Mouse (Mus musculus) lung, embryonic 16.5 days (tissue): Measurements from ENCODE around the gene 2010111I01Rik. TPM values are rescaled to one million over a fixed set of nuclear protein-coding genes. Genes with fewer than 3 reads are reported as not detected.
"Not testable (repeated sequence)": the region's sequence is repeated elsewhere in the genome, so short reads cannot be mapped to it uniquely, and the experiment has no call there.

Source experiments
- ATAC-seq: fragments of 200-750 bp; cut with Nextera tagmentation; 2 replicates; pipeline ENCODE4 v1.8.0; 2017; ENCODE audit warnings: low read depth, mild to moderate bottlenecking, moderate library complexity
- H3K27ac ChIP-seq: fragments of 300-500 bp; sonication (generic); 2 replicates; pipeline ENCODE4 v1.5.1; 2014; ENCODE audit warnings: mild to moderate bottlenecking, control low read depth, low read length
- H3K27me3 ChIP-seq: fragments of 300-500 bp; sonication (generic); 2 replicates; pipeline ENCODE4 v1.6.1; 2014; ENCODE audit warnings: low read depth, low read length, mixed read lengths; ENCODE audit not compliant: control insufficient read depth, insufficient read depth
- H3K36me3 ChIP-seq: fragments of 300-500 bp; sonication (generic); 2 replicates; pipeline ENCODE4 v1.6.1; 2014; ENCODE audit warnings: low read length; ENCODE audit not compliant: control insufficient read depth, insufficient read depth
- H3K4me1 ChIP-seq: fragments of 300-500 bp; sonication (generic); replicated peaks from 2 replicates; pipeline ENCODE4 v1.6.1; 2014; ENCODE audit warnings: low read length, mixed read lengths; ENCODE audit not compliant: control insufficient read depth, insufficient read depth
- H3K4me2 ChIP-seq: fragments of 300-500 bp; sonication (generic); 2 replicates; pipeline ENCODE4 v1.6.1; 2014; ENCODE audit warnings: low read depth, low read length, control low read depth
- H3K4me3 ChIP-seq: fragments of 300-500 bp; sonication (generic); 2 replicates; pipeline ENCODE4 v1.5.1; 2014; ENCODE audit warnings: mild to moderate bottlenecking, low read length, control low read depth
- H3K9ac ChIP-seq: fragments of 300-500 bp; sonication (generic); 2 replicates; pipeline ENCODE4 v1.6.1; 2014; ENCODE audit warnings: low read length, control low read depth
- H3K9me3 ChIP-seq: fragments of 300-500 bp; sonication (generic); 2 replicates; pipeline ENCODE4 v1.6.1; 2016; ENCODE audit warnings: low read length; ENCODE audit not compliant: control insufficient read depth
- WGBS: fragments of 180-500 bp; shearing (Covaris S2); extraction: QIAGEN DNeasy Blood & Tissue Kit; methylation state at CpG from one replicate; pipeline ENCODE4 v1.1.7; 2014; 5-methylcytosine and 5-hydroxymethylcytosine counted together
- polyA plus RNA-seq: library from polyadenylated mRNA; unstranded; fragments of >200 nt; fragmentation: Nextera tagmentation; extraction: Ambion mirVana; gene quantifications from 2 replicates; pipeline ENCODE4 v1.2.1, GENCODE M21; 2015

2010111I01Rik gene
- polyA plus RNA-seq, 1 experiment from 2014 or later, result 129 TPM

DNA sequence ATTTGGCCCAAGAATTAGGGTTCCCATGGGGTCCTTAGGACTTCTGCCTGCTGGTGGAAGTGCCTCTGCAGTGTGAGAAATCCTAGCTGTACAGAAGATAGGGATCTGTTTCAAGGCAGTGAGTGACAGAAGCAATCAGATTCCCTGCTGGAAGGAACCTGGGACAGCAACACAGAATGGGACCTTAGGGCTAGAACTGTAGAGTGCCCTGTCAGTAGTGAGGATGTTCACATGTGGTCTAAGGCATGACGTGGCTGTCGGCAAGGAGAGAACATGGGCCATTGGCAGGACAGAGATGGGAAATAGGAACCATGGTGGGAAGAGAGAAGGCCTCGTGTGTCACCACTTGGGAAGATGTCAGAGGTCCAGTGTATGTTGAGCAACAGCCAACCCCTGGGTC is 344.9 kb downstream of the 2010111I01Rik start:
- 80% methylated on average over 3 of the region's 3 CpGs for WGBS
- H3K4me2 ChIP-seq, result no peak overlapping the region
- ATAC-seq, result no peak
- no peak overlapping the region for H3K27ac ChIP-seq
- no peaks in the 10 kb centered on the region for H3K27me3 ChIP-seq
- peaks cover 4% of the 10 kb centered on the region; the same call in 1 of the 2 replicates for H3K4me1 ChIP-seq
- 0 out of 2 replicates have a peak, but pooled peaks cover 2% of the 10 kb centered on the region for H3K36me3 ChIP-seq
- H3K4me3 ChIP-seq, result no peak overlapping the region
- no peaks in the 10 kb centered on the region for H3K9me3 ChIP-seq
- no peak overlapping the region for H3K9ac ChIP-seq

DNA sequence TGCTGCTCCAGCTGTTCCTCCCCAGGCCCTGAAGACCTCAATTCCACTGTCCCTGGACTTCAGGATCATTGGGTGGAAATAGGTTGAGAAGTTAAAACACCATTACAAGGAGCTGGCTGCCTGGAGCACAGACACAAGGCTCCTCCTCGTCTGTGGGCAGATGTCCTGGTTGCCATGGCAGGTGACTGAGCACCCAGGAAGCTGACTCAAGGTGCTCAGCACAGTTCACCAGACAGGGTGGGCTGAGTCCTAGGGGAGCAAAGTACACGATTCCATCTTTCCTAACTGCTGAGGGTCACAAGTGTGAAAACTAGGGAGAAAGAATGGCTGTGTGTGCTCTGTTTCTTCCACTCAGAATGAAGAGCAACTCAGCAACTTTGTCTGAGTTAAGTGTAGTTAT is 346.5 kb downstream of the 2010111I01Rik start:
- WGBS, result 62% methylated on average over 2 of the region's 2 CpGs
- no peak for ATAC-seq
- Histone ChIP-seq H3K4me3 (no peak overlapping the region), H3K27ac (no peak overlapping the region), H3K4me2 (no peak overlapping the region), H3K9ac (no peak overlapping the region), H3K27me3 (no peaks in the 10 kb centered on the region), H3K4me1 (peaks cover 4% of the 10 kb centered on the region; the same call in 1 of the 2 replicates), H3K9me3 (no peaks in the 10 kb centered on the region), H3K36me3 (no peaks in the 10 kb centered on the region)

DNA sequence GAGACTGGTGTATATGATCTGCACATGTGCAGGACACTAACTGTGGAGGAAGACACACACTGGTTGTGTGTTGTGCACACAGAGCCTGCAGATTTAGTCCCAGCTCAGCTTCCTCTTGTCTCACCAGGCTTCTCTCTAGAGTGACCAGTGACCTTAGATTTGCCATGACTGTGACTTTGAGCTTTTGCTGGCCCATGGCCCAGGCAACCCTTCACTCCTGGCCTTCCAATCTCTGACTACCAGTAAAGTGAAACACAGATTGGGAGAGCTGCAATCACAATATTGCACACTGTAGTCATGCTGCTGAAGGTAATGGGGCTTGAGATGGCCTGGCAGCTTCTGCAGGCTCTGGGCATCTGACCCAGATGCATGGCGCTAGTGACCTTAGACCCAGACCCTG is 348.6 kb downstream of the 2010111I01Rik start:
- ATAC-seq, result no peak
- 83% methylated on average over 1 of the region's 1 CpGs for WGBS
- Histone ChIP-seq H3K27ac (no peak overlapping the region), H3K9me3 (no peaks in the 10 kb centered on the region), H3K4me3 (no peak overlapping the region), H3K9ac (no peak overlapping the region), H3K4me2 (no peak overlapping the region), H3K36me3 (peaks cover 4% of the 10 kb centered on the region; the same call in 1 of the 2 replicates), H3K27me3 (no peaks in the 10 kb centered on the region), H3K4me1 (peaks cover 4% of the 10 kb centered on the region; the same call in 1 of the 2 replicates)

DNA sequence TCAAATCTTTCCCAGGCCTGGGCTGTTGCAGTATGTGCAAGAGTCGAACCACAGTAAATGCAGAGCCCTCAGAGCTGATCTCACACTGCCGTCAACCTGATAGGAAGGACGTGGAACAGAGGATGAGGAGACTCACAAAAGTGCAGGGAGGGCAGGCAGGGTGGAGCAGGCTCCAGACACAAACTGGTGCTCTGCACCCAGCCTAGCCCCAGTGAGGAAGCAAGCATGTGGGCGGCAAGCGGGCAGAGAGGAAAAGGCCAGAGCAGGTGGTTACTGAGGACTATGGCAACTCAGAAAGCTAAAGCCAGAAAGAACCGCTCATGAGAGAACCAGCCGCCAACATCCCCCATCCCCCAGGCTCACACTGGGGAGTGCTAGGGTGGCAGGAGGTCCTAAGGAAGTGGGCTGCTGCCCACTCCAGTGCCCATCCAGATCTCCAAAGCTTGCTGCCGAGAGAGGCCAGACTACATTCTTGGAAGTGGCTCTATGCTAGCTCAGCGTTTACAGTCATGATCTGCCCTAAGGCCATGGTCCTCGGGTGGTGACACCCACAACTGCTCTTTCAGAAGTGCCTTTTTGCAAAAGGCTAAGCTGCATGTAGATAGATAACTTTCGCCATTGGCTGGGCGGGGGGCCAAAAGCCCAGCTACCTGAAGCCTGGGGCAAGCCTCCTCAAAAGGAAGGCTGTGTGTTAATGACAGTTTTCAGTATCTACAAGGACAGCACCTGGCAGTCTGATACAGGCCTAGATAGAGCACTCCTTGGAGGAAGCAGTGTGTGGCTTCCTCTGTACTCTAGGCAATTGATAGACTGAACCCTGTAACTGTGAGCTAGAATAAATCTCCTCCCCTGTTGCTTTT is 349.3 kb downstream of the 2010111I01Rik start:
- no peaks in the 10 kb centered on the region for H3K9me3 ChIP-seq
- no peaks in the 10 kb centered on the region for H3K27me3 ChIP-seq
- H3K4me3 ChIP-seq, result no peak overlapping the region
- WGBS, result 75% methylated on average over 12 of the region's 12 CpGs
- no peak overlapping the region for H3K4me2 ChIP-seq
- peaks cover 4% of the 10 kb centered on the region; the same call in 1 of the 2 replicates for H3K36me3 ChIP-seq
- H3K9ac ChIP-seq, result no peak overlapping the region
- H3K4me1 ChIP-seq, result peaks cover 4% of the 10 kb centered on the region; the same call in 1 of the 2 replicates
- no peak overlapping the region for H3K27ac ChIP-seq
- no peak for ATAC-seq

DNA sequence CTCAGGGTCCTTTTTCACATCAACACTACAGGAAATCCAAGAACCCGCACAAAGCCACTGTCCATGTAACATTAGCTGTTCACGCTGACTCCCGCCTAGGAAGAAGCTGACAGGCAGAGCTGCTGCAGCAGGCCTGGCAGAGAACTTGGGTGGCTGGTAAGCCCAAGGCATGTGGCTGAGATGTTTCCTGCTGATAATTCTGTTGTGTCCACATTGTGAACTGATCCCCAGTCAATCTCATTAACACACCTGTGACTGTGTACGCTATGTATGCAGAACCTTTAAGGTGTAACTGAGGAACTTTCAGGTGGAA is 349.9 kb downstream of the 2010111I01Rik start:
- ATAC-seq, result no peak
- H3K4me2 ChIP-seq, result no peak overlapping the region
- peaks cover 4% of the 10 kb centered on the region; the same call in 1 of the 2 replicates for H3K4me1 ChIP-seq
- H3K27ac ChIP-seq, result no peak overlapping the region
- no peak overlapping the region for H3K9ac ChIP-seq
- WGBS, result 66% methylated on average over 4 of the region's 4 CpGs
- H3K4me3 ChIP-seq, result no peak overlapping the region
- H3K36me3 ChIP-seq, result peaks cover 4% of the 10 kb centered on the region; the same call in 1 of the 2 replicates
- H3K9me3 ChIP-seq, result no peaks in the 10 kb centered on the region
- H3K27me3 ChIP-seq, result no peaks in the 10 kb centered on the region

DNA sequence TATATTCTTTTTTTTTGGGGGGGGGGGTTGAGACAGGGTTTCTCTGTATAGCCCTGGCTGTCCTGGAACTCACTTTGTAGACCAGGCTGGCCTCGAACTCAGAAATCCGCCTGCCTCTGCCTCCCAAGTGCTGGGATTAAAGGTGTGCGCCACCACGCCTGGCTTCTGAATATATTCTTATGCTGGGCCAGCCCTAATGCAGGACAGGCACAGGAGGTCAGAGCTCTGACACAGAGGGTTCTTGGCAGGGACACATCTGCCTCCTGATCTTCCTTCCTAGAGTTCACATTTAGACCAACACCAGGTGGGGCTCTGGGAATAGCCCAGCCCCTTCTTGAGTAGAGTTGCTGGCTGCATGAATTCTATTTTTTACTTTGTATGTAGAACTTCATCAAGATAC is 350.4 kb downstream of the 2010111I01Rik start:
- not testable (repeated sequence) for H3K4me2 ChIP-seq, H3K9ac ChIP-seq, H3K27me3 ChIP-seq, H3K4me1 ChIP-seq, H3K36me3 ChIP-seq, H3K27ac ChIP-seq, ATAC-seq, H3K4me3 ChIP-seq, H3K9me3 ChIP-seq
- 96% methylated on average over 3 of the region's 4 CpGs for WGBS

DNA sequence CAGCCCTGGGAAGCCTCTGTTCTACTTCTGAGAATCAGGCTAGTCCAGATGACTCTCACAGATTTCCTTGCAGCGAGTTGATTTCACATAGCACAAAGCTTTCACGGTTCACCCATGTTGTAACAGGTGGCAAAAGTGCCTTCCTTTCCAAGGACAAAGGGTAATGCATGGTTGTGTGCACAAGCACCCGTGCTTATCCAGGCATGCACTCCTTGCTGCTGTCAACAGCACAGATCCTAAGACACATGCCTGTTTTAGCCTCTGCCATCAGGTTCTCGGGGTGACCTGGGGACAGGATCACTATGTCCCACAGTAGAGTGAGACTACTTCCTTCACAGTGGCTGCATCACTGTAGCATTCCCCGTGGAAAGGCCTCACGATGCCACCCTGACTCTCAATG is 351.1 kb downstream of the 2010111I01Rik start:
- ATAC-seq, result no peak
- Histone ChIP-seq H3K9me3 (no peaks in the 10 kb centered on the region), H3K27ac (no peak overlapping the region), H3K27me3 (no peaks in the 10 kb centered on the region), H3K36me3 (peaks cover 4% of the 10 kb centered on the region; the same call in 1 of the 2 replicates), H3K9ac (no peak overlapping the region), H3K4me1 (peaks cover 4% of the 10 kb centered on the region; the same call in 1 of the 2 replicates), H3K4me2 (no peak overlapping the region), H3K4me3 (no peak overlapping the region)
- 85% methylated on average over 6 of the region's 6 CpGs for WGBS

DNA sequence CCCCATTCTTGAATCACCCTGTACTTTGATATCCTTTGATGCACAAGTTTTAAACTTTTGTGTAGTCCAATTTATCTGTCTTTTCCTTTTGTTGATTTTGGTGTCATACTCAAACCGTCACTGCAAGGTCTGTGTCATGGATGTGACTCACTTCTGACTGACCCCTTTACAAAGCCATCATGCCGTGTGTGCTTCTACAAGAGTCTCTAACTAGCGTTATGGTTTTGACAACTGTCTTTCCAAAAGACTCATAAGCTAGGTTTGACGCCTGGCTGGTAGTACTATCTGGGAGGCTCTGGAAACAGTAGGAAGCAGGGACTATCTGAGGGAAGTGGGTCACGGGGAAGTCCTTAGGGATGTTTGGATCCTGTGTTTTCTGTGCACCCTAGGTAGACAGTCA is 351.7 kb downstream of the 2010111I01Rik start:
- Histone ChIP-seq H3K4me3 (no peak overlapping the region), H3K36me3 (peaks cover 4% of the 10 kb centered on the region; the same call in 1 of the 2 replicates), H3K27ac (no peak overlapping the region), H3K4me2 (no peak overlapping the region), H3K27me3 (no peaks in the 10 kb centered on the region), H3K9me3 (no peaks in the 10 kb centered on the region), H3K9ac (no peak overlapping the region), H3K4me1 (peaks cover 4% of the 10 kb centered on the region; the same call in 1 of the 2 replicates)
- ATAC-seq, result no peak
- WGBS, result 78% methylated on average over 5 of the region's 5 CpGs

DNA sequence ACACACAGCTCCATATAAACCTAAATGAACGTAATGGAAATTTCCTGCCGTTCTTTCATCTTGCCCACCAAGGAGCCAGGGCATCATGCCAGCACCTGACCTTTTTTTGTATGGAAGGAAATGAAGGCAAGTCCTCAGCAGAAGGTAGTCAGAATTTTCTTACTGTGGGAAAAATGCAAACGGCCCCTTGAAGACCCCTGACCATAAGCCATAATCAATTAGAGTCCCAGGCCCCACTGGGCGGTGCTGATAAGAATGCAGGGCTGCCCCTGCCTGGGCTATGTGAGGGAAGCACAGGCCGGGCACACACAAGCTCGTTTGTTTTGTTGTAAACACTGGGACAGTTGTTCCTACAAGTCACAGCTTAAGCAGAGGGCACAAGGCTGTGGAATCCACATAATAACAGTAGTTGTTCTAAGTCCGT is 353.0 kb downstream of the 2010111I01Rik start:
- Histone ChIP-seq H3K9me3 (no peaks in the 10 kb centered on the region), H3K27me3 (no peaks in the 10 kb centered on the region), H3K4me3 (no peak overlapping the region), H3K36me3 (peaks cover 4% of the 10 kb centered on the region; the same call in 1 of the 2 replicates), H3K4me2 (no peak overlapping the region), H3K27ac (no peak overlapping the region), H3K4me1 (peaks cover 4% of the 10 kb centered on the region; the same call in 1 of the 2 replicates), H3K9ac (no peak overlapping the region)
- ATAC-seq, result no peak
- 43% methylated on average over 7 of the region's 7 CpGs for WGBS
